Mouse (Mus musculus) testis, adult 2 months (tissue): ENCODE results near the gene Frk. TPM values are rescaled to one million over a fixed set of nuclear protein-coding genes. Genes with fewer than 3 reads are reported as not detected.

Experiments
- H3K27ac ChIP-seq: fragments of 200-500 bp; 2 replicates; pipeline ENCODE4 v1.5.1; 2012; ENCODE audit warnings: low read depth, low read length; ENCODE audit not compliant: control insufficient read depth, insufficient read depth
- H3K27me3 ChIP-seq: fragments of 200-500 bp; 2 replicates; pipeline ENCODE4 v1.6.1; 2012; ENCODE audit warnings: mild to moderate bottlenecking, low read length, moderate library complexity; ENCODE audit not compliant: control insufficient read depth, insufficient read depth
- H3K36me3 ChIP-seq: fragments of 200-500 bp; 2 replicates; pipeline ENCODE4 v1.6.1; 2012; ENCODE audit warnings: mild to moderate bottlenecking, low read length; ENCODE audit not compliant: control insufficient read depth, insufficient read depth
- H3K4me1 ChIP-seq: fragments of 200-500 bp; 2 replicates; pipeline ENCODE4 v1.6.1; 2012; ENCODE audit warnings: low read length; ENCODE audit not compliant: control insufficient read depth, insufficient read depth
- H3K4me3 ChIP-seq: fragments of 200-500 bp; 2 replicates; pipeline ENCODE4 v1.5.1; 2012; ENCODE audit warnings: low read depth, mild to moderate bottlenecking, low read length, moderate library complexity, mixed read lengths; ENCODE audit not compliant: control insufficient read depth
- CTCF ChIP-seq: fragments of 200-500 bp; IDR thresholded peaks from 2 replicates; pipeline ENCODE4 v1.5.1; 2012; ENCODE audit warnings: low read depth, mild to moderate bottlenecking, inconsistent platforms, low read length, moderate library complexity; ENCODE audit not compliant: control insufficient read depth, insufficient read depth, insufficient replicate concordance
- POLR2A ChIP-seq: fragments of 200-500 bp; IDR thresholded peaks from 2 replicates; pipeline ENCODE4 v1.6.1; 2012; ENCODE audit warnings: low read depth, mild to moderate bottlenecking, inconsistent platforms, low read length, moderate library complexity; ENCODE audit not compliant: control insufficient read depth
- polyA plus RNA-seq: library from polyadenylated mRNA; depleted of rRNA; stranded (reverse); fragments of >200 nt; gene quantifications from 2 replicates; pipeline ENCODE4 v1.2.3, GENCODE M21; 2012

Gene Frk
- polyA plus RNA-seq, 1 experiment = 0.06 TPM

DNA sequence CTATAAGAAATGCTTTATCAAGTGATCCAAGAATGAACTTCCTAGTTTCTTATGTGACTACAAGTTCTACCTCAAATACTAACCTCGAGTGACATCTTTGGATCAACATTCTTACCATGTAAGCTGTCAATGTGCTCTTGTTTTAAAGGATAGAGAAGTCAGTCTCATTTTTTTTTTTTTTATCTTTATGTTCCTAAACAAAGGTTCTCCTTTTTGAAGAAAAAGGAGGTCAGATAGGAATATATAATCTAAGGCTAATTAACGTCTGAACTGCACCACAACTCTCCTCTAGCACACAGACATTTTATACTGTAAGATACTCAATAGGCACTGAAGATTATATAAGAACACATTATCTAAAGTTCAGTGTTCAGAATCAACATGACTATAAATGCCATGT lies 57.5 kb downstream of the Frk start:
- H3K4me1 ChIP-seq = no peaks in the 10 kb centered on the region
- H3K4me3 ChIP-seq = no peak overlapping the region
- H3K27me3 ChIP-seq = no peaks in the 10 kb centered on the region
- H3K36me3 ChIP-seq = no peaks in the 10 kb centered on the region
- TF ChIP-seq CTCF (no peak), POLR2A (no peak)
- no peak overlapping the region for H3K27ac ChIP-seq

DNA sequence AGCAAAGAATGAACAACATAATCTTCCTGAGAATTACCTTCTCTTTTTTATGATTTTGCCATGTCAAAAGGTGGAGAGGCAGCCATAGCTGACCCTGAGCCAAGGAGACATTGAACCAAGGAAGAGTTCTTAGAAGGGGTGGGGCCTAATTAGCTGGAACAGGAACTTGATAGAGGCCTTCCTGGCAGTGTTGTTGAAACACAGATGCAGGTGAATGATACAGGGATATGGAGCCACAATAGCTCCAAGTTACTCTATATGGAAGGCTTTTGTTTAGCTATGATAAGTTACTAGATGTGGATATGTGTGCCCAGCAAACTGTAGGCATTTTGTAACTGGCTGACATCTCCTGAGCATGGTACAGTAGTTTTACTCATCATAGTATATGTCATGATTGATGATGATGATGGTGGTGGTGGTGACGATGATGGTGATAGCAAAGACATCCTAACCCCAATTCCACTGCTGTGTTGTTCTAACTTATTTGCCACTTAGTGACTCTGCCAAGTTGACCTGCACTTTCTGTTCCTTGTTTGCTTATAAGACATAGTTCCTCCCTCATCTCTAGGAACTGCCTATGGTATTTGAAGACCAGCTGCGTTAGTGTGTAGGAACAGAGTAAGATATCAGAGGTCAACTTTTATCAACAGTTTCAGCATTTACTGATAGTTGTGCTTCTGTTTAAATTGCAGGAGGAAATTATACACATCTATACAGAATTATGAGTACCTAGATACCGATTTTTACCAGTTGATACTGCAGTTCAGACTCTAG lies 58.7 kb downstream of the Frk start:
- TF ChIP-seq POLR2A = no peak
- TF ChIP-seq CTCF = no peak
- H3K27ac ChIP-seq = no peak overlapping the region

DNA sequence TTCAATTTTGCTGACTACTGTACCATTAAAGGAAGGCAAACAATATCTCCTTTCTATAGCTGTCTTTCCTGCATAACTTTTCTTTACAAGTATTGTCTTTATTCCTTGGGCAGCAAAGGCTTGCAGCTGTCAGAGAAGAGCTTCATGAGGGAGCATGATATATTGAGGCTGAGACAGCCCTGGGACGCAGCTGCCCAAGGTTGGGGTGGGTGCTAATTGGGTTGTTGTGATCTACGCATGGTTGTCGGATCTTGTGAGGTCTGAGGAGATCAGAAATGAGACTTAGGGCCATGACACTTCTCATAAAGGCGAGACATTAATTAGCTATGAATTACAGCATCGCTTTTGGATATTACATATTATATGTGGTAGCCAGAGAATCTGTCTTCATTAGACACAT lies 67.4 kb downstream of the Frk start:
- H3K4me1 ChIP-seq = no peaks in the 10 kb centered on the region
- no peak overlapping the region for H3K4me3 ChIP-seq
- no peak for TF ChIP-seq CTCF
- no peak for TF ChIP-seq POLR2A
- no peak overlapping the region for H3K27ac ChIP-seq
- no peaks in the 10 kb centered on the region for H3K36me3 ChIP-seq
- no peaks in the 10 kb centered on the region for H3K27me3 ChIP-seq

More for the DNA sequence above, 58.7 kb downstream of the Frk start:
- no peaks in the 10 kb centered on the region for H3K36me3 ChIP-seq
- H3K27me3 ChIP-seq = no peaks in the 10 kb centered on the region
- no peak overlapping the region for H3K4me3 ChIP-seq
- H3K4me1 ChIP-seq = no peaks in the 10 kb centered on the region

DNA sequence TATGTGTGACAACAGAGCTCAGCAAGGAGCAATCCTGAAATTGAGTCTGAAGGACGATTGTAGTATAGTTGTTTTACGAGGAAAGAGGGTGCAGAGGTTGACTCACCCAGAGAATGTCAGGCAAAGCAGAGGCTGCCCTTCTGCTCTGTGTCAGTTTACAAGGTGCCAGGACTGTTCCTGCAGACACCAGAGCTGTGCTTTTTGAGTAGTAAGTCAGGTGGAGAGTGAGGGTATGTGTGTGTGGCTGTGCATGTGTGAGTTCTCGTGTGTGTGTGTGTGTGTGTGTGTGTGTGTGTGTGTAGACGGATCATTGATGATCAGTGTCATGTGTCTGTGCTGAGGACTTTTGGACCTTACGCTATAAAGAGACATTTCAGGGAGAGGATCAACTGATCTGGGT lies 68.4 kb downstream of the Frk start:
- H3K27ac ChIP-seq = no peak overlapping the region
- no peak overlapping the region for H3K4me3 ChIP-seq
- H3K27me3 ChIP-seq = no peaks in the 10 kb centered on the region
- no peaks in the 10 kb centered on the region for H3K36me3 ChIP-seq
- H3K4me1 ChIP-seq = no peaks in the 10 kb centered on the region
- no peak for TF ChIP-seq CTCF
- TF ChIP-seq POLR2A = no peak

DNA sequence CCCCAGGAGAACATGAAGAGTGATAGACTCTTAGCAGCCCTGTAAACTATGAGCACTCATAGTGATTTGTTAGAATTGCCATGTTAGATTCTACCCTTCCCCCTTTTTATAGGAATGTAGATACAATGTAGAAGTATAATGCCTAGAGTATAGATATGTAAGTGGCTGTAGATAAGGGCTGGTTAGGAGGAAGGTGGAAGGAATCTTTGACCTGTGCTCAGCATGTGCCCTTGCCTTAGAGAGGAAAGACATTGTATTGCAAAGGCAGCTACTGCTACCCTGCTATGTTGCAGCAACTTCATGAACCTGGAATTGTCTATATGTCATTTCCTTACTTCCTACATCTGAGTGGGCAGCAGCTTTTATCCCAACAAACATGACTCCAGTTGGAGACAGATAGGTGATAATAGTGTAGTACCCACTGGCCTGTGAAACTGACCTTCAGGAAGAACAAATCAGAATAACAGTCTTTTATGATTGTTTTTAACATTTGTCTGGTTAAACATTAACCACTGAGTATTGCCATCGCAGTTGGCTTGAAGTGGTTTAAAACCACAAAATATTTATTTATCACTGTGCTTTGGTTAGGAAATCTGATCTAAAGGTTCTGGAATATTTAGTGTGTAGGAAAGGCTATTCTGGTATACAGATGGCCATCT lies 80.4 kb downstream of the Frk start:
- H3K27ac ChIP-seq = no peak overlapping the region
- H3K4me3 ChIP-seq = no peak overlapping the region
- no peaks in the 10 kb centered on the region for H3K27me3 ChIP-seq
- H3K36me3 ChIP-seq = no peaks in the 10 kb centered on the region
- no peaks in the 10 kb centered on the region for H3K4me1 ChIP-seq
- TF ChIP-seq POLR2A (no peak), CTCF (no peak)

DNA sequence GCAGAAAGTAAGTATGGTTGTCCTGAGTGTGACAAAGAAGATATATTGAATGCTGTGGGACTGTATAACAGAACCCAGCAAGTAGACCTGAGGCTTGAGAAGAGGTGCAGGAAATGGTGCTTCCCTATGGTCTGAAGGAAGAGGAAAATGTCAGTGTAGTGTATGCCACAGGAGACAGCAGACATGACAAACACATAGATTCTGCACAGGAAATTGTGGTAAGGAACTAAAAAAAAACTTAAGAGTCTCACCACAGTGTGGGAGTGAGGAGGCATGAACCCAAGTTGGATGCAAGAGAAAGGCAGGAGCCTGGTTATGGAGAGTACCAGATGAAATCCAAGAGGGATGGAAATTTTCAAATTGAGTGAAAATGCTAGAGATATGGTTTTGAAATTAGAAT lies 132.3 kb downstream of the Frk start:
- H3K27ac ChIP-seq = no peak overlapping the region
- TF ChIP-seq CTCF (no peak), POLR2A (no peak)
- H3K4me3 ChIP-seq = no peak overlapping the region
- H3K36me3 ChIP-seq = no peaks in the 10 kb centered on the region
- H3K4me1 ChIP-seq = no peaks in the 10 kb centered on the region
- no peaks in the 10 kb centered on the region for H3K27me3 ChIP-seq

DNA sequence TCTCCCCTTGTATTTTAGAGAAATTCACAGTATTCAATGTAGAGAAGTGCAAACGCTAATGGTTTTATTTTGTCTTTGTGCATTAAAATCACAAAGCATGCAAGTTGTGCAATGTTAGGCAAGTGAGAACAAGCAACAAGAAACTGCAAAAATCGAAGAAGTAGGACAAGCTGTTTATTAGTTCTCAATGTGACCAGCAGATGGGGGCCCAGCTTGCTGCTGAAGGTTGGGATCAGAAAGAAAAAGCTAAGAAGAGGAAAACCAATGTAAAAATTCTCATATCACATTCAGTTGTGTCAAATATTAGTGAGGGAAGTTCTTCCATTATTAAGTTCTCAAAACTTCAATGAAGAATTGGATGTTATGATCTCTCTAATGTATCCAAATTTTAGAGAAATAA lies 134.0 kb downstream of the Frk start:
- H3K27me3 ChIP-seq = no peaks in the 10 kb centered on the region
- H3K27ac ChIP-seq = no peak overlapping the region
- H3K4me3 ChIP-seq = no peak overlapping the region
- no peaks in the 10 kb centered on the region for H3K4me1 ChIP-seq
- TF ChIP-seq POLR2A = no peak
- TF ChIP-seq CTCF = no peak
- H3K36me3 ChIP-seq = no peaks in the 10 kb centered on the region
